Mouse (Mus musculus) monocyte, adult 2 months (primary cell): ENCODE data around the gene Lcn12.
A peak's percentile ranks its signal among the peaks of the same experiment; 100 is the strongest.

Experiments
- DNase-seq, 2 experiments: peaks; one replicate each; pipeline ENCODE4 v3.0.0; 2022; ENCODE audit warnings: low spot score in 2 of 2, low read depth in 1 of 2

The Lcn12 gene

DNA sequence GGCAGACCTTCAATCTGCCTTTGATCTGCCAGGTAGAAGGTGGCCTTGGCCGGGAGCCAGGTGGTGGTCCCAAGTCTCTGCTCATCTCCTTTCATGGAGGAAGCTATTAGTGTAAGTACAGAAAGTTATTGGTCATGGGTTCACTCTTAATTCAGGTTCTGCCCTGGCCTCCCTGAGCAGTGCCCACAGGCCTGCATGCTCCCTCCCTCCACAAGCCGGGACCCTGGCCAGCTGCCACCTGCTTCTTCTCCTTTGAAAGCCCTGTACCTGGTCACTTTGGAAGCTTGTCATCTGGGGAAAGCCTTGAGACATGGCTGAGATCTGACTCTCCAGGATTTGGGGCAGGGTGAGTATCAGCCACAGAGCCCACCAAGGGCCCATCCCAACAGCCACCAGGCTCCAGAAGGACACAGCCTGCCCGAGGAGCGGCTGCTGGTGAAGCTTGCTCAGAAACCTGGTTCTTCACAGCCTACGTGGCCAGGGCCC is at the start of gene Lcn12:
TSS of gene Lcn12 (minus strand) at position 436 of the 486 bp plus-strand sequence.
- no peak for DNase-seq

DNA sequence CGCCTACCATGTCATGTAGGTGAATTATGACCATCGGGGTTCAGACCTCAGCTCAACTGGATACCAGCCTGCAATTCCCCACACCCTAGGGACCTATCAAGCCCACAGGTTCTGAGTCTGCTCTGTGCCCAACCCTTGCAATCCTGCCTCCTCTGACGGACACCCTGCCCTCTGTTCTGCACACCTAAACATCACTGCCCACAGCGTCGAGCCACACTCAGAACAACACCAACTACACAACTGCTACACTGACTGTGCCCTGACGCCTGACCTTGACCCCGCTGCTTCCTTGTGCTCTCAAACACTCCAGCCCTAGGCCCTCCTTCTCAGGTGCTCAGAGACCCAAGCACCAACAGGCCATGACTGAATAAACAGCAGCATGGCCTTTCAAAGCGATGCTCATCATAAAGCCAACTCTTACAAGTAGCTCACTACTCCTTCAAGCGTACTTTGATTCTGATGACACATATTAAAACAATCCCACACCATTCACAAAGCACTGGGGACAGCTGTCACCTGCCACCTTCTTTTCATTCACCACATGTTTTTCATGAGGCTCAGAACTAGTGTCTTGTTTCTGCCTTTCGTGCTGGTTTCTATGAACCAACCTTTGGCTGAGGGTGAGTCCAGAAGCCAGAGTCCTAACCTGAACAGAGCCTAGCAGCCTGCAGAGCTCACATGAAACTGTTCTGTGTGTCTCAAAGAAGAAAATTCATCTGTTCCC is 48.1 kb upstream of the Lcn12 start:
- no peak for DNase-seq

- DNase-seq = no peak
These were observed 46.8 kb upstream of the Lcn12 start for GRCm38 (mm10) chr2:25540541-25540948.

DNA sequence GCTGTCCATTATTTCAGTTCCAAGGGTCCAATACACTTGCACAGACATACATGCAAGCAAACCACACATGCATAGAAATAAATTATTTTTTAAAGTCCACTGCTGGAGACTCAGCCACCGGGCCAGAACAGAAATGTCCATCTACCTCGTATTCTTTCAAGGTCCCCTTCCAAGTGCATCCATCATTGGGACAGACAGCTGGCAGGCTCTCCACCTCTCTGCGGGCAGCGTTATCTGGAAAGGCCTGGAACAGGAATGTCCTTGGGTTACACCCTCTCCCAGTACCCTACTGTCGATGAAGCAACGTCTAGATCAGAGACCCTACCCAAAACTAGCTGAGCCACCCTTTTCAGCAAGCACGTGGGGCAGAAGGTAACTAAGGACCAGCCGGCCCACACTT is 42.8 kb upstream of the Lcn12 start:
- no peak for DNase-seq

GRCm38 (mm10) chr2:25534866-25535182 is 41.1 kb upstream of the Lcn12 start:
- DNase-seq = no peak

DNA sequence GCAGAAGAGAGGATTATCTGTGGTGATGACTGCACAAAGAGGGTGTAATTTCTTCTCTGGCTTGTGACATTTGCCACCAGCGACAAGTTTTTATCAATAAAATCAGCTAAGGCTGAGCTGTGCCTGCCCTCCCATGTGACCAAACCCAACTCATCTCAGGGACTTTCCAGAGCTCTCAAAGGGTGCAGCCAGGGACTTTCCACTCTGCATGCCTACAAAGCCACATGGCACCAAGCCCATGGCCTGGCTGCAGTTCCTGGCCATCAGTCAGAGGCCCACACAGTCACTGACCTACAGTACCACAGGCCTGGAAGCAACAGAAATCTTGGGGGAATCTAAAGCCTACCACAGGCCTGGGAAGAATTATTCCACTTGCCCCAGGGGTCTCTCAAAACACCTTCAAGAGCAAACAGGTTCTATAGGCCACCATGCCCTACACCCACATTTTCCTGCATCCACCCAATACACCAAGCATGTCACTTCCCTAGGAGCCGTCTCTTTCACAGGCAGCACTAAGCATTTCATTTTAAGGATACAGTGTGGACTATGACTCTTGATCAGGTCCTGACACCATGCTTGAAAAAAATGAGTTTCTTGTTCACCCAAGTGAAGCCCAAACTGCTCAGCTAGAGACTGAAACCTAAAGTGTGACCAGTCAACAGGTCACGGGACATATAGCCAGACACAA is 40.6 kb upstream of the Lcn12 start:
- DNase-seq = peak in 1 of 2 experiments; percentile 49

DNA sequence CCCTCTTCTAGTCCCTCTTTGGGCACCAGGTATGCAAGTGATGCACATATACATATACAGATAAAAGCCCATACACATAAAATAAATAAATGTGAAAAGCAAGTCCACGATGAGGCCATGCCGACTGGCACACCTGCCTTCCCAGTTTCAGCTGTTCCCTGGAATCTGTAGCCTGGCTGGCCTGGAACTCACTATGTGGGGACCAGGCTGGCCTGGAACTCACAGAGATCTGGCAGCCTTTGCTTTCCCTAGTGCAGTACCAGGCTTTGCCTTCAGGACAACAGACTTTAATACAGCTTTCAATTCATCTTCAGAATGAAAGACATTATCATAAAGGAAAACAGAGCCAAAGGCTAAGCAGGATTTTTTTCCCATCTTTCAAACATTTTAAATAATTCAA is 40.0 kb upstream of the Lcn12 start:
- DNase-seq = no peak

DNA sequence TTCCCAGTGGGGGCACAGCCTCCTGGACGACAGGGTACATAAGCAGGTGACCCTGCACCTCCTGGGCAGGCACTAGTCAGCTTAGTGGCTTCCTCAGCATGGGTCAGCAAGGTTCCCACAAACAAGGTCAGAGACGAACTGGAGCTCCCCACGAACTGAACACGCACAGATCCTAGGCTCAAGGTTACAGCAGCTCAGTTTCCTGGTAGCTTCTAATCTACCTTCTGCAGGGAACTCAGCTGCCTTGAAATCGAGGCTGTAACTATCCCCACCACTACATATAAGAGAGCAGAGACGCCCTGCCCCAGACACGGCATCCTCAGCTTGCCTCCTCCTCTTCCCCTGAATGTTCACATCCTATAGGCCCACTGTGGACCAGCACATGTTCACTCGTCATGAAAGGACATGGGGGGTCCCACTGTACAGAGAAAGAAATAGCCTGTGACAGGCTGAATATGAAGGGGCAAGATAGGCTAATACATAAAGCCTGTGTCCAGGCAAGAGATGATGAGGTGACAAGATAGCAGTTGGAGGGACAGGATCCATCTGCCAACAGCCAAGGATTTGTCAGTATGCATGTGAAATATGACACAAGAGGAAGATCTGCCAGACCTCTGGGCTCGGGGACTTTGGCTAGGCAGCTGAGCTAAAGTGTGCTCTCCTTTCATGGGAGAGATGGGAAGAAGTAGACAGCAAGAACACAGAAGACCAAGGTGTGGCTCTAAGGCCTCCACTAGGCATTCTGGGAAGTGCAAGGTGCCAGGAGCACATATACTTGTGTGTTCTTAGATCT is 33.0 kb upstream of the Lcn12 start:
- no peak for DNase-seq

DNA sequence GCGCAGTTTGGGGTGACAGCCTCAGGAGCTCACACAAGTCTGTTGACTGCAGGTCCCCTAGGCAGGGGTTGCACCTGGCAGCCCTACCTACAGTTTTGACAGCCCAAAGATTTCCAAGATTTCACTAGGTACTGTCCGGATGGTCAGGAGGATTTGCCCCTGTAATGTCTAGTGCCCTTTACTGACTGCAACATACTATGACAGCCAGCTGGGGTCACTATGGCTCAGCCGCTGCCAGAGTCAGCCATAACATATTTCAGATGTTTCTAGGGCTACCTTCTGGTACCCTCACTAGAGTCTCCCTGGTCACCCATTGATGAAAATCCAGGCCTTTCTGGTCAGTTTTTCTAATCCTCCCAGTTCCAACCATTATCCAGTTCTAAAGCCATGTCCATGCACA is 16.2 kb upstream of the Lcn12 start:
- no peak for DNase-seq

GRCm38 (mm10) chr2:25506964-25507363 is 13.3 kb upstream of the Lcn12 start:
- DNase-seq = no peak

GRCm38 (mm10) chr2:25505860-25506259 is 12.1 kb upstream of the Lcn12 start:
- DNase-seq = no peak

DNA sequence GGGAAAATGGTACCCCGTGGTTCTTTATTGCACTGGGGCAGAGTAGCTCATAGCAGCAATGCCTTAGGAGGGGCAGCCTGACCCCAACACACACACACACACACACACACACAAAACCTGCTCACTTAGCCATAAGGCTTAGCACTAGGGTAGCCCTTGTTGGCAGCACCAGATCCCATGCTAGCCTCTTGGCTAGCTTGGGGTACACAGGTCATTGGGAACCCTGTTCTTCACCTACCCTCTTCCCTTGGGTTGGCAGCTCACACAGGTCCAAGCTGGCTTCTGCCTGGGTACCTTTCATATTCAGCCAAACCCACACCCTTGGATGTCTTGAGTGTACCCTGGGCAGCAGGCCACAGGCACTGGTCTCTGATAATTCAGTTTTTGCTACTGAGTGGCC is 11.3 kb upstream of the Lcn12 start:
- DNase-seq = no peak

- DNase-seq = no peak
These were observed 10.8 kb upstream of the Lcn12 start for GRCm38 (mm10) chr2:25504538-25504937.

- DNase-seq = no peak
These were observed 9.0 kb upstream of the Lcn12 start for GRCm38 (mm10) chr2:25502726-25503125.

- no peak for DNase-seq
These were observed 8.1 kb upstream of the Lcn12 start, which contains the start of gene C8g for GRCm38 (mm10) chr2:25501593-25502486. TSS of gene C8g (minus strand) at chr2:25501719.

DNA sequence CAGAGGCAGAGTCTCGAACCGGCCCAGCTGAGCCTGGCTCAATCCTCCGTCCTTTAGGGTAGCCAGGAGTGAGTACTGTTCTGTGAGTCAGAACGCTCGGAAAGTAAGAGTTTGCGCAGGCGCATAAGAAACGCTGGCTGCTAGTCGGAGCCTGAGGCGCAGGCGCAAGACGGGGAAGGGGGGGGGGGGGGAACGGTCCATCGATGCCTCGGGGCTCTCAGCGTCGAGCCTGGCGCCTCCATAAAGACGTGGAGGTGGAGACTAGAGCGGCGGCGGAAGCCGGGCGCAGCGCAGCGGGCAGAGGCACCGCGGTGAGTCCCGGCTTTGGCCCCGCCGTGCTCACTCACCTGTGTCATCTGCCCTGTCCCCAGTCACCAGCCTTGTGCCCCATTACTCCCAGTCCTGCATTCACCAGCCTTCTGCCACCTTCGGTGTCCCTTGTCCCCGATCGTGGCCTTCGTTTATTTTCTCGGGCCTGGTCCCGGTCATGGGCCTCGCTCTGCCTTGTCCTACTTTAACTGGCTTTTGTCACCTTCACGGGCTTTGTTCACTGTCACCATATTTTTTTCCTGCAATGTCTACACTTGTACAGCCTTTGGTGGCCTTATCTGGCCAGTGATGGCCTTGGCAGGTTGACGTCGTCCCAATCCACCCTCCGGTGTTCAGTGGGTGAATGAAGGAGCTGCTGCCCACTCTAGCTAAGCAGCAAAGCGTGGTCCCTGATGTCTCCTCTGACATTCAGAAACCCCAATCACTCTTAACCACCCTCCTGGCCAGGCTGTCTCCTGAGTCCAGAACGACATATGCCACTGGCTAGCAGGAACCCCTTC is 7.1 kb upstream of the Lcn12 start, which contains the start of gene Fbxw5:
TSS of gene Fbxw5 (plus strand) at position 175 of the 830 bp plus-strand sequence.
- peak; percentile 37 to 61 for DNase-seq

DNA sequence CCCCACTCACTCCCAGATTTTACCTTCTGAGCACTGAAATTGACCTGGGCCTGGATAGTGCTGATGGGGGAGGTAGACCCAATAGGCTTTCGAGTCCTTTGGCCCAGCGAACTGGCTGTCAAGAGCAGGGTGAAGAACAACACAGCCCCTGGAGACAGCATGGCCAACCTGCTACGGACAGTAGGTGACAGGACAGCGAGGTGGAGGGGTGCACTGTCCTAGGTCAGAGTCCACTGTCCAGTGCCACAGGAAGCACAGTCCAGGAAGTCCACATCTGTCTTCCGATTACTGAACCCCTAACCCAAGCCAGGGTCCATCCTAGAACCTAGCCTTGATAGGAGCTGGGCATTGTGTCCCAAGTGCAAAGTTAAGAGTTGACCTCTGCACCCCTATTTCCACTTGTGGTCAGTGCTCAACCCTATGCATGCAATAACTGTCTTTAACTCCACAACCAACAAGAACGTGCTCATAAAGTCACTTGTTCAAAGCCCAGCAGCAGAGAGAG is 6.4 kb upstream of the Lcn12 start:
- no peak for DNase-seq

- no peak for DNase-seq
These were observed 5.1 kb upstream of the Lcn12 start for GRCm38 (mm10) chr2:25498622-25499478.
